Mouse (Mus musculus): ENCODE measurements around the gene Cd300c. TPM values are rescaled to one million over a fixed set of nuclear protein-coding genes. Genes with fewer than 3 reads are reported as not detected.

The Cd300c gene
- under 1 TPM in 1 of 2 experiments, not detected in 1; 0.64 TPM for total RNA-seq (2023)

DNA sequence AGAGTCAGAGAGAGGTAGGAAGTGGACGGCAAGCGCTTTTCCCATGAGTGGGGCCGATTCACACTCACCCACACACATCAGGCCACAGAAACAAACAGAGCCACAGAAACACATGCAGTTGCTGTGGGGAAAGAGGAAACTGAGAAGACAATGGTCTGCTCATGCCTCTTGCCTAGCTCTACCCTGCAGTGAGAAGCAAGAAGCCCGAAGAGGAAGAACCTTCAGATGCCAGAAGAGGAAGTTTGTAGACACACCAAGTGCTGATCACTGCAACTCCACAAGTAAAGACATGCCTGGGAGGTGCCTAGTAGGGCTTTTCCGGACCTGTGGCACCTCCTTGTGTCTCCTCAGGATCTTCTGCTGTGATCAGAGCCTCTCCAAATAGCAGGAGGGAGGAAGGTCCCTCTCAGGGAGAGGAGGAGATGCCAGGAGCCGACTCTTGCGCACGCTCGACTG is at the start of gene Cd300c:
Cd300c (minus strand) TSS at position 406 of the 456 bp plus-strand sequence.

DNA sequence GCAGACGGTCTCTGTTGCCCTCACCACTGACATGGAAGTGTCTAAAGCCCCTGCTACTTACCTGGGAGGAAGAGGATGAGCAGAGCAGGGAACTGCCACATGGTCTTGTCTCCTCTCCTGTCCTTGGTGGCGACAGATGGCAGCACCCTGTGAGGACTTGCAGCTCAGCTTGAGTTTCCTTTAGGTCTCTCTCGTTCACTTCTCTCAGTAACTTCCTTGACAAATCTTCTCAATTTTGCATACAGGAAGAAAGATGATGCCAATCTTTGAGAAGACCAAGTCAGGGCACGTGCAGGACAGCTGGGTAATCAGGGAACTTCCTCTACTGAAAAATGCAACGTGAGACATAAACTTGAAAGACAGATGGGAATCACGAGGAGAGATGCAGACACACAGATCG is 47.1 kb upstream of the Cd300c start, which contains the start of gene Cd300ld2:
Cd300ld2 (minus strand) TSS at position 101 of the 400 bp plus-strand sequence.

DNA sequence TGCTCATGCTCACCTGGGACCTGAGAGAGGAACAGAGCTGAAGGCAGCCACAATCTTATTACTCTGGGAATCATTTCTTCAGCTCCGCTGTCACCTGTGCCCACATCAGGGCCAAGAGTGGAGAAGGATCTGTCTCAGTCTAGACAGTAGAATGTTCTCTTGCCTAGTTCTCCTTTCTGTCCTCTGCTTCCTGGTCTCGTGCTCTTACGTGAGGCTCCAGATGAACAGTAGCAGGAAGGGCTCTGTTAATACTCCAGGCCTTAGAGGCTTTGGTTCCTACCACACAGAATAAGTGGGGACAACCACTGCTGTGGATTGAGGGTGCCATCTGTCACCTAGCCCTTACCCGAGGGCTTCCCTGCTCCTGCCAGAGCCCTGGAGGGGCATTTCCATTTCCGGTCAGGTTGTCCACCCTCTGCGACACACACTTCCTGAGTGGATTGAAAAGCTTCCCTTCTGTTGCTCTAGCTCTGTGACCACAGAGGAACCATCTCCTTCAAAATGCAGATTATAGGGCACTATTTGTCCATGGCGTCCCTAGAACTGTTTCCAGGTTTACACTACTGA is 32.6 kb upstream of the Cd300c start, which contains the start of gene Cd300c2:
Cd300c2 (minus strand) TSS at position 407 of the 567 bp plus-strand sequence.

DNA sequence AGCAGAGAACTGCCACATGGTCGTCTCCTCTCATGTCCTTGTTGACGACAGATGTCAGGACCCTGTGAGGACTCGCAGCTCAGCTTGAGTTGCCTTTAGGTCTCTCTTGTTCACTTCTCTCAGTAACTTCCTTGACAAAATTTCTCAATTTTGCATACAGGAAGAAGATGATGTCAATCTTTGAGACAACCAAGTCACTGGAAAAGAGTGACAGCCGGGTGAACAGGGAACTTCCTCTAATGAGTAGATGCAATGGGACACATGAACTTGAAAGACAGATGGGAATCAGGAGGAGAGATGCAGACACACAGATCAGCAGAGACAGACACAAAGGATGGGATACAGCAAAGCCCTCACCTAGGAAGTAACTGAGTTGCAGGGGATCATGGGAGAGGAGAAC is 20.8 kb upstream of the Cd300c start, which contains the start of gene Cd300ld:
Cd300ld (minus strand) TSS at position 130 of the 400 bp plus-strand sequence.

DNA sequence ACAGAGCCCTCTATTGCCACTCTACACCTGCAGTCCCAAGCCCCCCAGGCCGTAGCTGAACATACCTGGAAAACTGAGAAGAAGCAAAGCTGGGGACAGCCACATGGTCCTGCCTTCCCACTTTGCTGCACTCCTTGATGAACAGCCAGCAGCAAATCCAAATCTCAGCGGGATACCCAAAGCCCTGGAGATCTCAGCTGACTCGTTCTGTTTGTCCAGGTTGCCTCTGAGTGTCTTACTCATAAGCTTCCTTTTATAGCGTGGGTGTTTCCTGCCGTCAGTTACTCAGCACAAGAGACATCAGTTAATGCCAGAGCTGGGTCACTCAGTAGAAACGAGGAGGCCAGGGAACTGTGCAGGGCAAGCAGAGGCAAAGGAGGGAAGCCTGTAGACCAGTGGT is 34.8 kb downstream of the Cd300c start, which contains the start of gene Cd300lb:
Cd300lb (minus strand) TSS at position 243 of the 400 bp plus-strand sequence.

Other genes starting within 250 kb of the Cd300c start
- gene Dnaic2, start 241.7 kb downstream of the Cd300c start, total RNA-seq (2023), result not detected
- gene Kif19a, start 203.8 kb downstream of the Cd300c start, total RNA-seq (2023), result under 1 TPM; 0.62 to 0.75 TPM
- gene Btbd17, start 173.2 kb downstream of the Cd300c start, total RNA-seq (2023), result not detected
- not detected for gene Gpr142, start 170.2 kb downstream of the Cd300c start, total RNA-seq (2023)
- gene Gprc5c, start 118.0 kb downstream of the Cd300c start, total RNA-seq (2023), result 1 to 10 TPM; 2.4 to 4.4 TPM
- 10 to 100 TPM; 51.7 to 56.5 TPM for gene Cd300a, start 79.1 kb downstream of the Cd300c start, total RNA-seq (2023)
- gene Cd300lb, start 34.8 kb downstream of the Cd300c start, total RNA-seq (2023), result 100 to 1,000 TPM; 126 to 137 TPM
- gene Cd300ld, start 20.8 kb upstream of the Cd300c start, total RNA-seq (2023), result 10 to 100 TPM; 70.2 to 85.4 TPM
- 10 to 100 TPM; 66.6 to 67.8 TPM for gene Cd300c2, start 32.7 kb upstream of the Cd300c start, total RNA-seq (2023)
- gene Cd300ld2, start 47.0 kb upstream of the Cd300c start, total RNA-seq (2023), result not detected
- not detected for gene Cd300ld4, start 57.9 kb upstream of the Cd300c start, total RNA-seq (2023)
- 10 to 100 TPM in 1 of 2 experiments, 1 to 10 TPM in 1; 9.3 to 19.0 TPM for gene Cd300ld5, start 68.6 kb upstream of the Cd300c start, total RNA-seq (2023)
- gene Cd300ld3, start 79.3 kb upstream of the Cd300c start, total RNA-seq (2023), result 10 to 100 TPM in 1 of 2 experiments, 1 to 10 TPM in 1; 9.5 to 21.5 TPM
- gene Cd300e, start 93.0 kb upstream of the Cd300c start, total RNA-seq (2023), result 1 to 10 TPM in 1 of 2 experiments, under 1 TPM in 1; 0.90 to 1.7 TPM
- gene Rab37, start 122.3 kb upstream of the Cd300c start, total RNA-seq (2023), result 10 to 100 TPM; 11.4 to 12.6 TPM
- gene Cd300lf, start 164.8 kb upstream of the Cd300c start, total RNA-seq (2023), result 100 to 1,000 TPM; 160 to 201 TPM
- gene Slc9a3r1, start 194.2 kb upstream of the Cd300c start, total RNA-seq (2023), result 100 to 1,000 TPM; 142 to 143 TPM
- gene Tmem104, start 218.3 kb upstream of the Cd300c start, total RNA-seq (2023), result 10 to 100 TPM; 30.4 to 33.7 TPM
- gene Nat9, start 218.7 kb upstream of the Cd300c start, total RNA-seq (2023), result 10 to 100 TPM; 16.8 to 22.0 TPM

Measured in neutrophil, adult 83 days (primary cell).